Mouse (Mus musculus) adrenal gland, postnatal 4 days (tissue): ENCODE measurements around the gene Spaca3. TPM values are rescaled to one million over a fixed set of nuclear protein-coding genes. Genes with fewer than 3 reads are reported as not detected.

Source experiments
- DNase-seq, 2 experiments: peaks; one replicate each; pipeline ENCODE4 v3.0.0; 2021 to 2022; ENCODE audit warnings: low spot score in 2 of 2, mixed read lengths in 2 of 2
- total RNA-seq, 2 experiments: library from RNA; stranded (reverse); gene quantifications; 2 replicates each; pipeline ENCODE4 v1.2.3; 2021

The Spaca3 gene
- total RNA-seq, 2 experiments from 2014 or later, result not detected

DNA sequence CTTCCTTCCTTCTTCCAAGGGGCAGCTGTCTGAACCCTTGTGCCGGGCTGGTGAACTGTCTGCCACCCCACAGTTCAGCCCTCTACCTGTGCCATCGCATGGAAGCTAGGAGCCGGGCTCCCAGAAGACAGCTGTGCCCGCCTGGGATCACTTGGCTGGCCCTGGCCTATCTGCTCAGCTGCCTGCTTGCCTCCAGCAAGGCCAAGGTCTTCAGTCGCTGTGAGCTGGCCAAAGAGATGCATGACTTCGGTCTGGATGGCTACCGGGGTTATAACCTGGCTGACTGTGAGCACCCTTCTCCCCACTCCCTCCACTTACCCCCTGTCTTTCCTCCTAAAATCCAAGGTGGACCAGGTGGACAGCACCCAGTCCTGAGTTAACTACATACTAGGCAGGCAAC lies 4.8 kb downstream of the Spaca3 start:
- no peak for DNase-seq

GRCm38 (mm10) chr11:80868039-80868438 lies 9.9 kb downstream of the Spaca3 start:
- DNase-seq, result no peak

GRCm38 (mm10) chr11:80872509-80873474 lies 14.6 kb downstream of the Spaca3 start:
- peak; percentile 45 to 64 for DNase-seq

GRCm38 (mm10) chr11:80877131-80877651 lies 19.0 kb downstream of the Spaca3 start:
- DNase-seq, result peak; percentile 25 to 62

DNA sequence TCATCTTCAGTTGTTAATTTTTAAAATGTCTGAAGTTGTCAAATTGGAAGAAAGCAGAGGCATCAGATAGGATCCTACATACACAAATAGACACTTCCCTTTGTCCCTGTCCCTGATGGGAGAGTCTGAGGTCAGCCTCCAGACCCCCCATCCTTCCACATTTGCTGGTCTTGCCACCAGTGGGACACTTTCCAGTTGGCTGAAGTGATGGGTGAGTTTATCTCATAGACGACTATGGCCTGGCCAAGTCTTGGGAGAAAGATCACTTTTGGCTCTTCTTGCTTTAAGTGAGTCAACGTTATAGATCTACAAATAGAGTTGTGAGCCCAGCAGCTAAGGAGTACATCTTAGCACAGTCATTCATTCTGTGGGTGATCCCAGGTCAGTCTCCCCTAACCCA lies 19.9 kb downstream of the Spaca3 start:
- DNase-seq, result no peak

GRCm38 (mm10) chr11:80882229-80882810 lies 24.2 kb downstream of the Spaca3 start:
- no peak for DNase-seq

- no peak for DNase-seq
Measured at GRCm38 (mm10) chr11:80884521-80885231, 26.5 kb downstream of the Spaca3 start.

DNA sequence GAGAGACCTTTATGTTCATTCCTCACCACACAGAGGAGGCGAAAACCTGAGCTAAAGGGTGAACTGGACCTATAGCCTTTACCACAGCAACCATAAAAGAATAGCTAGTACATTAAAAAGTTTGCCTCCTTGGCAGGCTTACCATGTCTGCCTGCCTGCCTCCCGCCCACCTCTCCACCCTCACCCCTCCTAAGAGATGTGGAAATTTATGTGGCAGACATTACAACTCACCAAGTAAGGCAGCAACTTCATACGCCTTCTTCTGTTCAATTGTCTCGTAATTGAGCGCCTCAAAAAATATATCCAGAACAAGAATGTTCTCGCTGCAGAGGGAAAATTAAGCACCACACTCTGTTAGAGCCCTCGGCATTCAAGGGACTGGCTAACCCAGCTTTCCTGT lies 28.2 kb downstream of the Spaca3 start:
- DNase-seq, result no peak

GRCm38 (mm10) chr11:80887021-80887420 lies 28.9 kb downstream of the Spaca3 start:
- DNase-seq, result no peak

DNA sequence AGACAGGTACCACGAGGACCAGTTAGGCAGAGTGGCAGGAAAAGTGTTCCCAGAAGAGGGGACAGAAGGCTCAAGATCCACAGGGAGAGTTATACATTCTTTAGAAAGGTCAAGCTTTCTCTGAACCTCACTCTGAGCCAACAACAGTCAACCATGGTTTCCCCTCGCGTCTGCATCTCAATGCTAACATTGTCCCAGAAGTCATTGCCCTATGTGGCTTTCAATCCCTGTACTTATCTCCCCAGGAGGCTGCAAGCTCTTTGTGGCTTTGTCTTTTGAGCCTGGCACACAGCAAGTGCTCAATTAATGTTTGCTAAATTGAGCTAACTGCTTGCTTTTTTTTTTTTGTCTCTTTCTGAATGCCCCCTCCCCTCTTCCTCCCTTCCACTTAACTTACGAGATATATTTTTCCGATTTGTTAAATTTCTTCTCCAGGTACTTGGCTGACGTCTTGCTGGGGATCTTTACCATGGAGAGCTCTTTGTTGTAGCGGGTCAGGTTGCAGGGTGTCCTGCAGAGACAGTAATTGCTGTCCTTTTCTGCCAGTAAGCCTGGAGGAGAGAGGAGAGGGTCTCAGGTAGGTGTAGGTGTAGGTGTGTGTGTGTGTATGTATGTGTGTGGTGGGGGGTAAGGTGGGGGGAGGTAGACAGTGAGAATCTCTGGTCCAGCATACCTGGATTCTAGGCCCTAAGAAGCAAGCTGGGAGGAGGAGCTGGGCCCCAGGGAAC lies 31.3 kb downstream of the Spaca3 start:
- no peak for DNase-seq

DNA sequence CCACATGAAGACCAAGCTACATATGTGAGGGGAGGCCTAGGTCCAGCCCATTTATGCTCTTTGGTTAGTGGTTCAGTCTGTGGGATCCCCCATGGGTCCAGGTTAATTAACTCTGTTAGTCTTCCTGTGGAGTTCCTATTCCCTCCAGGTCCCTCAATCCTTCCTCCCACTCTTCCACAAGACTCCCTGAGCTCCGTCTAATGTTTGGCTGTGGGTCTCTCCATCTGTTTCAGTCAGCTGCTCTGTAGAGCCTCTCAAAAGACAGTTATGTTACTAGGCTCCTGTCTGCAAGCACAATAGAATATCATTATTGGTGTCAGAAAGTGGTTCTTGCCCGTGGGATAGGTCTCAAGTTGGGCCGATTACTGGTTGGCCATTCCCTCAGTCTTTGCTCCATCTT lies 37.7 kb downstream of the Spaca3 start:
- DNase-seq, result no peak

DNA sequence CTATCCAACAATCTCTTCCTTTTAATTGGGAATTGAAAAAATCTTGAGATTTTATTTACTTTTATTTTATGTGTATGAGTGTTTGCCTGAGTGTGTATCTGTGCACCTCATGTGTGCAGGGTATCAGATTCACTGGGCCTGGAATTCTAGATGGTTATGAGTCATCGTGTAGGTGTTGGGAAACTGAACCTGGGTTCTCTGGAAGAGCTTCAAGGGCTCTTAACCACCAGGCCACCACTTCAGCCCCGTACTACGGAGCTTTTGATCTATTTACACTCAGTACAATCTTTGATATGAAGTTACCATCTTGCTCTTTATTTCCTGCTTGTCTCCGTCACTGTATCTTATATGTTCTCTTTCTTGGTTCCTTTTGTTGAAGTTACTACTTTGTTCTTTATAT lies 42.4 kb downstream of the Spaca3 start:
- DNase-seq, result no peak

DNA sequence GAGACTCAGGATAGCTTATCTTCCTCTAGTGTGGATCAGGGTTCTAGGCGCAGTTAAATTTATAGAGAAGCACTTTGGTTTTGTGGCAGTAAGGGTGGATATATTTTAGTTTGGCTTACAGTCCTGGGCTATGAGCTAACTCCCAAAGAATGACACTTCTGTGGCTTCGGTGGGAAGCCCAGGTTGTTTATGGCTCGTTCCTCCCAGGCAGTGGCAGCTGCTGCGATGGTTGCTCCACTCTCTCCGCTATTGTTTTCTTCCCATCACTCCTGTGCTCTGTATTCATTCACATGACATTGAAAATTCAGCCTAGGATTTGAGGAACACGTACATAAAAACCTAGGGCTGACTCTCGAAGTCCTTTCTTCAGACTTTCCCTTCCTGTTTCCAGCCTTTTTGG lies 44.5 kb downstream of the Spaca3 start:
- DNase-seq, result no peak

DNA sequence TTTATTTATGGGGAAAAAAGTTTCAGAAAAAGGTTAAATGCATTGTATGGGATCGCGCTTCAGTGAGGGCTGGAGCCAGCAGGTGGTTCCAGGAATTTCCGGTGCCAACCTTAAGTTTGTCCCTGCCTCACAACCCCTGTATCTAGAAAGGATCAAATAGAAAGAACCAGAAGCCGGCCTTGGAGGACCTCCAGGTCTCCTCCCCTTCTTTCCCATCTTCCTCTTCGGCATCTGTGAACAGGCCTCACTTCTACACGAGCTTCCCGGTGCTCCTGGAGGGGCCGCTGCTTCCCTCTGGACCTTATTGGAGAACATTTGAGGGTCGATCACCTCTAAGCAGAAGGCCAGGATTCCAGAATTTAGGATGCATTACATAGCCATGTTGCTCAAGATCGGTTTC lies 45.3 kb downstream of the Spaca3 start:
- DNase-seq, result no peak

- no peak for DNase-seq
Measured at GRCm38 (mm10) chr11:80904559-80904958, 46.4 kb downstream of the Spaca3 start.

- peak; percentile 45 to 49 for DNase-seq
Measured at GRCm38 (mm10) chr11:80906456-80906855, 48.3 kb downstream of the Spaca3 start.

DNA sequence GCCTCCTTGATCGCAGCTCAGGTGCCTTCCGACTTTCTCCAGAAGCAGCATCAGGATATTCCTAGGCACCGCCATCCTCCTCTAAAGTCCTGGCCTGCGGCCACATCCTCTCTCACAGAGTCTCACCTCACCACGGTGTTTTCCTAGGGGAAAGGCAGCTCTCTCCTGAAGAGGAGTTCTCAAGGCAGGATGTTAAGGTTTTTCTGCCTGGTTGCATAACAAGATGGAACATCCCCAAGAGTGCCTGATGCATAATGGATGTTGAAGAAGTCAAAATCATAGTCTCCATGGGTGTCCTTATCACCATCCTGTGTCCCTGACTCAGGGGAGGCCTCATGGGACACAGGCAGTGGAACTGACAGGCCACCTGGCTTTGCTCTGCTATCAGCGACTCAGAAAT lies 49.7 kb downstream of the Spaca3 start:
- DNase-seq, result no peak

- no peak for DNase-seq
Measured at GRCm38 (mm10) chr11:80912721-80913120, 54.6 kb downstream of the Spaca3 start.

GRCm38 (mm10) chr11:80913408-80914024 lies 55.4 kb downstream of the Spaca3 start:
- no peak for DNase-seq
